Mouse (Mus musculus): ENCODE measurements at regions not wholly inside any gene's neighbourhood (a gene's known extent, or its start where the extent isn't known, plus 50 kb on each side); places are given as distances from the start of the nearest gene placed in this dataset.
"Not testable (repeated sequence)": the region's sequence is repeated elsewhere in the genome, so short reads cannot be mapped to it uniquely, and the experiment has no call there.

- DNase-seq (ENCODE audit: low read depth in 2 of 2, low spot score in 2 of 2) = no peak
Observed at GRCm38 (mm10) chr11:40536236-40536765, 158.7 kb downstream of the Mat2b start.

GRCm38 (mm10) chr11:40510325-40511239 lies 184.4 kb downstream of the Mat2b start:
- no peak for DNase-seq (ENCODE audit: low read depth in 2 of 2, low spot score in 2 of 2)

GRCm38 (mm10) chr11:40491599-40491998 lies 203.4 kb downstream of the Mat2b start:
- no peak for DNase-seq (ENCODE audit: low read depth in 2 of 2, low spot score in 2 of 2)

GRCm38 (mm10) chr11:40478171-40478570 lies 216.8 kb downstream of the Mat2b start:
- DNase-seq (ENCODE audit: low read depth in 2 of 2, low spot score in 2 of 2) = not testable (repeated sequence)

- no peak for DNase-seq (ENCODE audit: low read depth in 2 of 2, low spot score in 2 of 2)
Observed at GRCm38 (mm10) chr11:40477294-40477693, 217.7 kb downstream of the Mat2b start.

GRCm38 (mm10) chr11:40469080-40469705 lies 225.8 kb downstream of the Mat2b start:
- no peak for DNase-seq (ENCODE audit: low read depth in 2 of 2, low spot score in 2 of 2)

- DNase-seq (ENCODE audit: low read depth in 2 of 2, low spot score in 2 of 2) = no peak
Observed at GRCm38 (mm10) chr11:40456571-40456970, 238.4 kb downstream of the Mat2b start.

GRCm38 (mm10) chr11:40454994-40455393 lies 240.0 kb downstream of the Mat2b start:
- not testable (repeated sequence) for DNase-seq (ENCODE audit: low read depth in 2 of 2, low spot score in 2 of 2)

GRCm38 (mm10) chr11:40446846-40447245 lies 248.2 kb downstream of the Mat2b start:
- no peak for DNase-seq (ENCODE audit: low read depth in 2 of 2, low spot score in 2 of 2)

- no peak for DNase-seq (ENCODE audit: low read depth in 2 of 2, low spot score in 2 of 2)
Observed at GRCm38 (mm10) chr11:40434002-40434401, 261.0 kb downstream of the Mat2b start.

- no peak for DNase-seq (ENCODE audit: low read depth in 2 of 2, low spot score in 2 of 2)
Observed at GRCm38 (mm10) chr11:40428858-40429257, 266.1 kb downstream of the Mat2b start.

GRCm38 (mm10) chr11:40424316-40424715 lies 270.7 kb downstream of the Mat2b start:
- DNase-seq (ENCODE audit: low read depth in 2 of 2, low spot score in 2 of 2) = no peak

- no peak for DNase-seq (ENCODE audit: low read depth in 2 of 2, low spot score in 2 of 2)
Observed at GRCm38 (mm10) chr11:40407571-40407970, 287.4 kb downstream of the Mat2b start.

GRCm38 (mm10) chr11:40402249-40402648 lies 292.8 kb downstream of the Mat2b start:
- no peak for DNase-seq (ENCODE audit: low read depth in 2 of 2, low spot score in 2 of 2)

GRCm38 (mm10) chr11:40397453-40398104 lies 297.4 kb downstream of the Mat2b start:
- DNase-seq (ENCODE audit: low read depth in 2 of 2, low spot score in 2 of 2) = no peak

GRCm38 (mm10) chr11:40395331-40395730 lies 299.7 kb downstream of the Mat2b start:
- DNase-seq (ENCODE audit: low read depth in 2 of 2, low spot score in 2 of 2) = no peak

GRCm38 (mm10) chr11:40394864-40395266 lies 300.1 kb downstream of the Mat2b start:
- DNase-seq (ENCODE audit: low read depth in 2 of 2, low spot score in 2 of 2) = no peak

- no peak for DNase-seq (ENCODE audit: low read depth in 2 of 2, low spot score in 2 of 2)
Observed at GRCm38 (mm10) chr11:40394283-40394758, 300.7 kb downstream of the Mat2b start.

GRCm38 (mm10) chr11:40380696-40381095 lies 314.3 kb downstream of the Mat2b start:
- DNase-seq (ENCODE audit: low read depth in 2 of 2, low spot score in 2 of 2) = no peak

GRCm38 (mm10) chr11:40371696-40372095 lies 323.3 kb downstream of the Mat2b start:
- no peak for DNase-seq (ENCODE audit: low read depth in 2 of 2, low spot score in 2 of 2)

- no peak for DNase-seq (ENCODE audit: low read depth in 2 of 2, low spot score in 2 of 2)
Observed at GRCm38 (mm10) chr11:40366573-40366972, 328.4 kb downstream of the Mat2b start.
